Mouse (Mus musculus): ENCODE measurements around the gene Acpp. TPM values are rescaled to one million over a fixed set of nuclear protein-coding genes. Genes with fewer than 3 reads are reported as not detected.
A peak's percentile ranks its signal among the peaks of the same experiment; 100 is the strongest.

Acpp gene
- polyA plus RNA-seq, 1 experiment, result 3.1 TPM

DNA sequence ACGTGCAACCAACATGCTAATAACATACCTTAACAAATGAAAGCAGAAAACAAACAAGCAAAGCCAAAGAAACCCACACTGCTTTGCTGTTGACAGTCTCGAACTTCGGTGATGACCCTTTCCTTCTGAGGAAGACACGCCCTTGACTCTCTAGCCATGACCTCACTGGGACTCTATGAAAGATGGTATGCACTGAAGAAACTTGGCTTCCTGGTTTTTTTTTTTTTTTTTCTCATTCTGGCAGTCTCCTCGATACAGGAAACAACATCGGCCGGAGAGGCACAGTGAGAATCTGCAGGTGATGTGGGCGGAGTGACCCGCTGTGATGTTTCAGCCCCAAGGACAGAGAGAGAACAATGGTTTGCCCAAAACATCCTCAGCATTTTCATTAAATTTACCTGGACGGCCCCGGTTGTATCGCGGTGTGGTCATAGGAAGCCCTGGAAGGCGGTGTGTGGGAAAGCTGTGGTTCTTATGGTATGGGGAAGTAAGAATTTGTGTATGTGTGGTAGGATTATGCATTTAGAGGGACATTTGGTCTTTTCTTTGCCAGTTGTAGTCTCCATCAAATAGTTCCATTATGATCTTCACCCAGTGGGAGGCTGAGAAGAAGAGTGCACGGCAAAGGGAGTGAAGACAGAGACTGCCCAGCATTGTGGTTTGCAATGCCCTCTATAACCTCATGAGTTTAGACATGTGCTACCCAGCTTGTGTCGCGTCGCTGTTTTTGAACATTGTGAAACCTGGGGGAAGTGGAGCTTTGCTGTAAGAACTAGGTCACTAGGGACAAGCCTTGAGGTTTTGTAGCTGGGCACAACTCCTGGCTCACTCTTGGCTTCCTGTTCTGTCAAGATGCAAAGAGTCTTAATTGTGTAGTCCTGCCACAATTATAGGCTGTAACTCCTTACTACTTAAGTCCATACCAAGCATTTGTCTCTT, 1.2 kb upstream of the Acpp start:
- H3K4me3 ChIP-seq (ENCODE audit: low read depth, low read length), result no peak overlapping the region
- H3K9ac ChIP-seq (ENCODE audit: low read depth, poor library complexity, severe bottlenecking), result no peak overlapping the region
- no peaks in the 10 kb centered on the region for H3K36me3 ChIP-seq (ENCODE audit: control insufficient read depth, insufficient read depth, low read length, poor library complexity, severe bottlenecking)
- H3K27ac ChIP-seq (ENCODE audit: insufficient read depth, low read length), result no peak overlapping the region
- no peaks in the 10 kb centered on the region for H3K27me3 ChIP-seq (ENCODE audit: control insufficient read depth, insufficient read depth, low read length, poor library complexity, severe bottlenecking)
- TF ChIP-seq EP300 (IDR thresholded peaks at IDR 0.05; ENCODE audit: insufficient read depth, low read depth, low read length), result no peak
- no peak for TF ChIP-seq POLR2A (IDR thresholded peaks at IDR 0.05; ENCODE audit: insufficient read depth, low read length)
- no peak for TF ChIP-seq CTCF (IDR thresholded peaks at IDR 0.05; ENCODE audit: low read depth, low read length)
- no peaks in the 10 kb centered on the region for H3K9me3 ChIP-seq (replicated peaks; ENCODE audit: control insufficient read depth, insufficient read depth, low read length, poor library complexity, severe bottlenecking)
- H3K4me1 ChIP-seq (ENCODE audit: control insufficient read depth, insufficient read depth, low read length), result no peaks in the 10 kb centered on the region

DNA sequence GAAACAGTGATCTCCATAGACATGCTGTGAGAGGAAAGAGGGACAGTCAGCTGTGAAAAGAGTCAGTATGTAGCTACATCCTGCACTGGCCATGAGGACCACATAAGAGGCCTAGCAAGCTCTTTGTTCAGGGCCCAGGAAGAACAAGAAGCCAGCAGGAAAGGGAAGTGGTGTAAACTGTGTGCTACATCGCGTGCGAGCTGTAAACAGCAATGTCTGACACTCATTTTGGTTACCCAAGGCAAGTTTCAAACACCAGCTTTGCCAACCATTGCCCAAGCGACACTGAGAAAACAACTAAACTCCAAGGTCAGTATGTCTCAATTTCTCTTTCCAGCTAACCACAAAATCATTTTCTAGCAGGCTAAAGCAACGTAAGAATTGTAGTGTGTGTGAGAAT, 6.2 kb downstream of the Acpp start:
- H3K9ac ChIP-seq (ENCODE audit: low read depth, poor library complexity, severe bottlenecking), result no peak overlapping the region
- TF ChIP-seq EP300 (IDR thresholded peaks at IDR 0.05; ENCODE audit: insufficient read depth, low read depth, low read length) (no peak), POLR2A (IDR thresholded peaks at IDR 0.05; ENCODE audit: insufficient read depth, low read length) (no peak), CTCF (IDR thresholded peaks at IDR 0.05; ENCODE audit: low read depth, low read length) (no peak)
- H3K36me3 ChIP-seq (ENCODE audit: control insufficient read depth, insufficient read depth, low read length, poor library complexity, severe bottlenecking), result no peaks in the 10 kb centered on the region
- H3K27ac ChIP-seq (ENCODE audit: insufficient read depth, low read length), result no peak overlapping the region
- H3K4me1 ChIP-seq (ENCODE audit: control insufficient read depth, insufficient read depth, low read length), result no peaks in the 10 kb centered on the region
- no peaks in the 10 kb centered on the region for H3K27me3 ChIP-seq (ENCODE audit: control insufficient read depth, insufficient read depth, low read length, poor library complexity, severe bottlenecking)
- H3K9me3 ChIP-seq (replicated peaks; ENCODE audit: control insufficient read depth, insufficient read depth, low read length, poor library complexity, severe bottlenecking), result no peaks in the 10 kb centered on the region
- no peak overlapping the region for H3K4me3 ChIP-seq (ENCODE audit: low read depth, low read length)

GRCm38 (mm10) chr9:104328655-104329054, 8.9 kb downstream of the Acpp start:
- H3K27ac ChIP-seq (ENCODE audit: insufficient read depth, low read length), result no peak overlapping the region
- H3K9ac ChIP-seq (ENCODE audit: low read depth, poor library complexity, severe bottlenecking), result no peak overlapping the region
- no peak overlapping the region for H3K4me3 ChIP-seq (ENCODE audit: low read depth, low read length)
- TF ChIP-seq CTCF (IDR thresholded peaks at IDR 0.05; ENCODE audit: low read depth, low read length), result no peak
- TF ChIP-seq POLR2A (IDR thresholded peaks at IDR 0.05; ENCODE audit: insufficient read depth, low read length), result no peak
- no peak for TF ChIP-seq EP300 (IDR thresholded peaks at IDR 0.05; ENCODE audit: insufficient read depth, low read depth, low read length)
- no peaks in the 10 kb centered on the region for H3K36me3 ChIP-seq (ENCODE audit: control insufficient read depth, insufficient read depth, low read length, poor library complexity, severe bottlenecking)
- no peaks in the 10 kb centered on the region for H3K27me3 ChIP-seq (ENCODE audit: control insufficient read depth, insufficient read depth, low read length, poor library complexity, severe bottlenecking)
- H3K4me1 ChIP-seq (ENCODE audit: control insufficient read depth, insufficient read depth, low read length), result no peaks in the 10 kb centered on the region
- no peaks in the 10 kb centered on the region for H3K9me3 ChIP-seq (replicated peaks; ENCODE audit: control insufficient read depth, insufficient read depth, low read length, poor library complexity, severe bottlenecking)

- Histone ChIP-seq H3K9ac (ENCODE audit: low read depth, poor library complexity, severe bottlenecking) (no peak overlapping the region), H3K27ac (ENCODE audit: insufficient read depth, low read length) (no peak overlapping the region), H3K9me3 (replicated peaks; ENCODE audit: control insufficient read depth, insufficient read depth, low read length, poor library complexity, severe bottlenecking) (no peaks in the 10 kb centered on the region), H3K27me3 (ENCODE audit: control insufficient read depth, insufficient read depth, low read length, poor library complexity, severe bottlenecking) (peaks cover 1% of the 10 kb centered on the region; the same call in 1 of the 2 replicates), H3K4me3 (ENCODE audit: low read depth, low read length) (no peak overlapping the region), H3K4me1 (ENCODE audit: control insufficient read depth, insufficient read depth, low read length) (no peaks in the 10 kb centered on the region), H3K36me3 (ENCODE audit: control insufficient read depth, insufficient read depth, low read length, poor library complexity, severe bottlenecking) (no peaks in the 10 kb centered on the region)
- no peak for TF ChIP-seq POLR2A (IDR thresholded peaks at IDR 0.05; ENCODE audit: insufficient read depth, low read length)
- TF ChIP-seq CTCF (IDR thresholded peaks at IDR 0.05; ENCODE audit: low read depth, low read length), result no peak
- TF ChIP-seq EP300 (IDR thresholded peaks at IDR 0.05; ENCODE audit: insufficient read depth, low read depth, low read length), result no peak
These were observed 16.0 kb downstream of the Acpp start for GRCm38 (mm10) chr9:104321519-104321918.

- Histone ChIP-seq H3K4me3 (ENCODE audit: low read depth, low read length) (no peak overlapping the region), H3K9me3 (replicated peaks; ENCODE audit: control insufficient read depth, insufficient read depth, low read length, poor library complexity, severe bottlenecking) (no peaks in the 10 kb centered on the region), H3K27ac (ENCODE audit: insufficient read depth, low read length) (no peak overlapping the region), H3K4me1 (ENCODE audit: control insufficient read depth, insufficient read depth, low read length) (no peaks in the 10 kb centered on the region), H3K27me3 (ENCODE audit: control insufficient read depth, insufficient read depth, low read length, poor library complexity, severe bottlenecking) (peaks cover 1% of the 10 kb centered on the region), H3K36me3 (ENCODE audit: control insufficient read depth, insufficient read depth, low read length, poor library complexity, severe bottlenecking) (no peaks in the 10 kb centered on the region), H3K9ac (ENCODE audit: low read depth, poor library complexity, severe bottlenecking) (no peak overlapping the region)
- TF ChIP-seq EP300 (IDR thresholded peaks at IDR 0.05; ENCODE audit: insufficient read depth, low read depth, low read length), result no peak
- no peak for TF ChIP-seq CTCF (IDR thresholded peaks at IDR 0.05; ENCODE audit: low read depth, low read length)
- TF ChIP-seq POLR2A (IDR thresholded peaks at IDR 0.05; ENCODE audit: insufficient read depth, low read length), result no peak
These were observed 21.2 kb downstream of the Acpp start for GRCm38 (mm10) chr9:104316351-104316750.

DNA sequence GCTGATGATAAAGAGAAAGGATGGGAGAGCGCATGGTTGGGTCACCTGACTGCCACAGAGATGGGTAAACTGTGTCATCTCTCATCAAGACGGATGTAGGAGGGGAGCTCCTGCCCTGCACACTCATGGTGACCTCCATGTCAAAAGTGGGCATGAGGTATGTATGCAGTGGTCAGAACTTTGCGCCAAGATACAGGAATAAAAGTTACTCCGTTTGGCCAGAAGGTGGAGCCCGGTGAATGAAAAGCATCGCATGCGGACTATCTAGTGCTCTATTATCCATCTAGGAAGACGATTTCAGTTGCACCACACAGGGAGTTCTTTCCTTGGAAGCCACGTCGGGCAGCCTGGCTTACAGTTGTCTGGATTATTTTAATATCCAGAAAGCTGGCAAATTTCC, 22.0 kb downstream of the Acpp start:
- Histone ChIP-seq H3K36me3 (ENCODE audit: control insufficient read depth, insufficient read depth, low read length, poor library complexity, severe bottlenecking) (no peaks in the 10 kb centered on the region), H3K9ac (ENCODE audit: low read depth, poor library complexity, severe bottlenecking) (no peak overlapping the region)
- TF ChIP-seq EP300 (IDR thresholded peaks at IDR 0.05; ENCODE audit: insufficient read depth, low read depth, low read length) (no peak), CTCF (IDR thresholded peaks at IDR 0.05; ENCODE audit: low read depth, low read length) (peak; percentile 19)

More for the DNA sequence above, 22.0 kb downstream of the Acpp start:
- no peak overlapping the region for H3K4me3 ChIP-seq (ENCODE audit: low read depth, low read length)
- H3K27me3 ChIP-seq (ENCODE audit: control insufficient read depth, insufficient read depth, low read length, poor library complexity, severe bottlenecking), result peaks cover 1% of the 10 kb centered on the region
- H3K9me3 ChIP-seq (replicated peaks; ENCODE audit: control insufficient read depth, insufficient read depth, low read length, poor library complexity, severe bottlenecking), result no peaks in the 10 kb centered on the region
- no peaks in the 10 kb centered on the region for H3K4me1 ChIP-seq (ENCODE audit: control insufficient read depth, insufficient read depth, low read length)
- H3K27ac ChIP-seq (ENCODE audit: insufficient read depth, low read length), result no peak overlapping the region

Measured in ES-Bruce4 (cell line).